Mouse (Mus musculus) liver, embryonic 11.5 days (tissue): ENCODE measurements around the gene Pik3r2. TPM values are rescaled to one million over a fixed set of nuclear protein-coding genes. Genes with fewer than 3 reads are reported as not detected.
A peak's percentile ranks its signal among the peaks of the same experiment; 100 is the strongest.

Source experiments
- ATAC-seq: fragments of 200-750 bp; cut with Nextera tagmentation; replicated peaks from 2 replicates; pipeline ENCODE4 v1.8.0; 2017; ENCODE audit warnings: moderate number of reproducible peaks, mild to moderate bottlenecking, moderate TSS enrichment, moderate library complexity; ENCODE audit not compliant: low FRiP score
- DNase-seq: peaks from one replicate; pipeline ENCODE4 v3.0.0-alpha.2; 2017; ENCODE audit warnings: low spot score
- H3K27ac ChIP-seq: fragments of 300-500 bp; sonication (generic); 2 replicates; pipeline ENCODE4 v1.5.1; 2014; ENCODE audit warnings: mild to moderate bottlenecking, low read depth, low read length, control low read depth
- H3K27me3 ChIP-seq: fragments of 300-500 bp; sonication (generic); replicated peaks from 2 replicates; pipeline ENCODE4 v1.6.1; 2014; ENCODE audit warnings: low read length, mixed read lengths; ENCODE audit not compliant: control insufficient read depth, insufficient read depth
- H3K36me3 ChIP-seq: fragments of 300-500 bp; sonication (generic); 2 replicates; pipeline ENCODE4 v1.6.1; 2014; ENCODE audit warnings: mild to moderate bottlenecking, low read length, moderate library complexity, mixed read lengths; ENCODE audit not compliant: control insufficient read depth, insufficient read depth
- H3K4me1 ChIP-seq: fragments of 300-500 bp; sonication (generic); replicated peaks from 2 replicates; pipeline ENCODE4 v1.6.1; 2014; ENCODE audit warnings: low read length, mixed read lengths; ENCODE audit not compliant: control insufficient read depth, insufficient read depth
- H3K4me2 ChIP-seq: fragments of 300-500 bp; sonication (generic); 2 replicates; pipeline ENCODE4 v1.6.1; 2014; ENCODE audit warnings: mild to moderate bottlenecking, control low read depth, moderate library complexity
- H3K4me3 ChIP-seq: fragments of 300-500 bp; sonication (generic); 2 replicates; pipeline ENCODE4 v1.5.1; 2014; ENCODE audit warnings: low read depth, low read length, control low read depth
- H3K9ac ChIP-seq: fragments of 300-500 bp; sonication (generic); 2 replicates; pipeline ENCODE4 v1.6.1; 2014; ENCODE audit warnings: low read depth, low read length, control low read depth
- H3K9me3 ChIP-seq: fragments of 300-500 bp; sonication (generic); 2 replicates; pipeline ENCODE4 v1.6.1; 2016; ENCODE audit warnings: low read length, inconsistent platforms, mixed read lengths; ENCODE audit not compliant: control insufficient read depth
- WGBS: fragments of 180-500 bp; shearing (Covaris S2); extraction: QIAGEN DNeasy Blood & Tissue Kit; methylation state at CpG from one replicate; pipeline ENCODE4 v1.1.7; 2014; 5-methylcytosine and 5-hydroxymethylcytosine counted together
- polyA plus RNA-seq: library from polyadenylated mRNA; unstranded; fragments of >200 nt; fragmentation: Nextera tagmentation; extraction: Ambion mirVana; gene quantifications from 2 replicates; pipeline ENCODE4 v1.2.1, GENCODE M21; 2014

Gene Pik3r2
- polyA plus RNA-seq, 1 experiment from 2014 or later = 41.5 TPM

DNA sequence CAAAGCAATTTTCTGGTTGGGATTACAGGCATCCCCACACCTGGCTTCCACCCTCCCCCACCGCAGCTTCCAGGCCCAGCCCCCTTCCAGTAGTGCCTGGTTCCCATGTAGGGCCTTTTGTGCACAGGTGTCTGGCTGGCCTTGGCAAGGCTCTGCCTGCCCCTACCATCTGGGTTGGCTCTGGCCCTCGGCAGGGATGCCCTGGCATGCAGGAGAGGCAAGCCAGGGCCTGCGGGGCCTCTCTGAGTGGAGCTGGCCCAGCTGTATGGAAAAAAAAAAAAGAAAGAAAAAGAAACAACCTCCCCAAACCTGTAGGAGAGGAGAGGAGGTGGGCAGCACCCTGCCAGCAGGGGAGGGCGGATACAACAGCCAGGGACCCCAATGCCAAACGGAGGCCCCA is 3.1 kb downstream of the Pik3r2 start:
- ATAC-seq = no peak
- no peaks in the 10 kb centered on the region for H3K27me3 ChIP-seq
- H3K4me3 ChIP-seq = no peak overlapping the region
- peaks cover 37% of the 10 kb centered on the region for H3K4me1 ChIP-seq
- no peak for DNase-seq
- no peak overlapping the region for H3K27ac ChIP-seq
- H3K4me2 ChIP-seq = no peak overlapping the region
- H3K9me3 ChIP-seq = no peaks in the 10 kb centered on the region
- H3K9ac ChIP-seq = no peak overlapping the region
- H3K36me3 ChIP-seq = peaks cover 33% of the 10 kb centered on the region
- 87% methylated on average over 5 of the region's 5 CpGs for whole genome bisulfite sequencing

DNA sequence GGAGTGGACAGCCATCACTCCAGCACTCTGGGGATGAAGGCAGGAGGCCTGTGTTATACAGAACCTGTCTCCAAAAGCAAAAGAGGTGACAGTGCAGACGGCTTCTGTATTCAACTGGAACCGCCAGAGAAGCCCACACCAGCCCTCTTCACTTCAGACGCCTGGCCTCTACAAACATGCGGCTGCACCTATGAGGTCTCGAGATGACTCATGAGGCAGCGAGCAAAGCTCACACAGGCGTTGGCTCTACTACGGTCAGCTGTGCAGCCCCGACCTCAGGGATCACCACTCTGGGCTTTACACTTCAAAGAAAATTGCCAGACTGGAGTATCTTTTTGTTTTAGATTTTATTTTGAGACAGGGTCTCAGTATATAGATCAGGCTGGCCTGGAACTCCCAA is 3.6 kb downstream of the Pik3r2 start:
- Histone ChIP-seq H3K4me3 (no peak overlapping the region), H3K9ac (no peak overlapping the region), H3K27me3 (no peaks in the 10 kb centered on the region), H3K9me3 (no peaks in the 10 kb centered on the region), H3K27ac (no peak overlapping the region), H3K36me3 (peaks cover 34% of the 10 kb centered on the region), H3K4me2 (no peak overlapping the region), H3K4me1 (peaks cover 34% of the 10 kb centered on the region)
- WGBS = 93% methylated on average over 9 of the region's 9 CpGs
- DNase-seq (no peak), ATAC-seq (no peak)

DNA sequence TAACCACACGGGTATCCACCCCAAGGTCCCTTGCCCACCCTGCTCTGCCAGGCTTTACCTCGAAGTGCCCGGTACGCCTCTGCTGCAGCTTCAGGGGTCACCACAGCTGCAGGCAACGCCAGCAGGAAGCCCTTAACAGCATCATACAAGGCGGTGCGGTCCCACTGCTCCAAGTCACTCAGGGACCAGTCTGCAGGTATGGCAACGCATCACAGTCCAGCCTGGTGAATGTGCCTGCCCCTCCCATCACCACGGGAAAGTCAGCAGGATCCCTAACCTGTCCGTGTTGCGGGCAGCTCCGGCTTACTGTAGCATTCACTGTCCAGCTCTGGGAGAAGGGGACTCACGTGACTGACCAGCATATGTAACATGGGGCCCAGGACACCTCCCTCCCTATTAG is 4.4 kb downstream of the Pik3r2 start:
- Histone ChIP-seq H3K4me2 (no peak overlapping the region), H3K4me1 (peaks cover 36% of the 10 kb centered on the region), H3K27me3 (no peaks in the 10 kb centered on the region), H3K36me3 (peaks cover 34% of the 10 kb centered on the region), H3K27ac (no peak overlapping the region), H3K9ac (no peak overlapping the region), H3K4me3 (no peak overlapping the region), H3K9me3 (no peaks in the 10 kb centered on the region)
- no peak for ATAC-seq
- WGBS = 89% methylated on average over 13 of the region's 13 CpGs
- DNase-seq = no peak

DNA sequence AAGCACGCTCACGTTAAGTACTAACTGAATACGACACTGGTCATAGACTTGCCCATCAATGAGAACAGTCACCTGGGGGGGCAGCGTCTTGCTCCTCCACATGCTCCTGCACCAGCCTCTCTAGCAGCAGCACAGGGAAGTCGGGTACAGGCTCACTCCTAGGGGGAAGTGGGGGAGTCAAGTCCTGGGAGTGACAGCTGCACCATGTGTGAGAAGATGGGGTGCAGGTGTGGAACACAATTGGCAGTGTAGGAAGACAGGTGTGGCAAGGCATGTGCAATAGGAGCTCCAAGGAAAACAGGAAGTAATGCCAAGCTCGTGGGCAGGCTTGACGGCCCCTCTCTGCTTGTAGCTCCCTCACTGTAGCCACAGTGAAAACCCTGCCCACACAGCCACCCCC is 5.3 kb downstream of the Pik3r2 start:
- ATAC-seq = no peak

DNA sequence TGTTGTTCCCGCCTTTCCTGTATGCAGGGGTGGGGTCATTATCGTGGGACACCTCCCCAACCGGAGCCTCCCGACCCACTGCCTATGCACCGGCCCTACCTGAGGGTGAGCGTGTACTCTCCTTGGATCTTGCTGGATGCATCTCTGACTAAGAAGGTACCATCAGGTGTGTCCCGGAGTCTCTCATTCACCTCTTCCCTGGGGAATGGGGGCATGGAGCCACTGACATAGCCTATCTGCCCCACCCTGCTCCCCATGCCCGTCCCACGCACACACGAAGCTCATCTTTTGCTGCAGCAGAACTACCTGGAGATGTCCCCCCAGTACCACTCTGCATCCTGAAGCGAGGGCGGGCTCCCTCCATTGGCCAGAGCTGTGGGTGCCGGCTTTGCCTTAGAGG is 5.8 kb downstream of the Pik3r2 start:
- Histone ChIP-seq H3K36me3 (peaks cover 34% of the 10 kb centered on the region), H3K4me3 (no peak overlapping the region), H3K4me2 (no peak overlapping the region), H3K4me1 (peaks cover 48% of the 10 kb centered on the region), H3K27ac (no peak overlapping the region), H3K9me3 (no peaks in the 10 kb centered on the region), H3K27me3 (no peaks in the 10 kb centered on the region), H3K9ac (0 out of 2 replicates have a peak overlapping the region, but pooled peaks have one; percentile 16)
- ATAC-seq = no peak
- no peak for DNase-seq
- 88% methylated on average over 13 of the region's 13 CpGs for WGBS

More for the DNA sequence above, 5.3 kb downstream of the Pik3r2 start:
- H3K4me2 ChIP-seq = no peak overlapping the region
- DNase-seq = no peak
- peaks cover 34% of the 10 kb centered on the region for H3K36me3 ChIP-seq
- no peak overlapping the region for H3K27ac ChIP-seq
- H3K9me3 ChIP-seq = no peaks in the 10 kb centered on the region
- H3K9ac ChIP-seq = 0 out of 2 replicates have a peak overlapping the region, but pooled peaks have one; percentile 16
- H3K4me1 ChIP-seq = peaks cover 44% of the 10 kb centered on the region
- no peak overlapping the region for H3K4me3 ChIP-seq
- 77% methylated on average over 7 of the region's 7 CpGs for WGBS
- no peaks in the 10 kb centered on the region for H3K27me3 ChIP-seq

DNA sequence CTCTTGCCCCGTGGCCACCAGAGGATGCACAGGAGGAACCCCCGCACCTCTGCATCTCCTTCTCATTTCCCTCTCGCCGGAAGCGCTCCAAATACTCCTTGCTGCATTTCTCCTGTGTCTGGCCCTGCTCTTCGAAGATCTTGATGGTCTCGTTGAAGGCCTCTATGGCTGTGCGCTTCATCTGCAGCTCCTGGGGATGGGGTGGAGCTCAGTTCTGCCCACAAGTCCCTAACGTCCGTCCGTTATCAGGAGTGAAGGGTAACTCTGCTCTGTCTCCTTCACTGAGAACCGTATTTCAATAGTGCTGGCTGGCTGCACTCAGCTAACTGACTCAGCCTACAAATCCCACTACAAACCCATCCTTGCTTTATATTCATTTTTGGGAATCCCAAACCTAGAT is 6.7 kb downstream of the Pik3r2 start:
- H3K9me3 ChIP-seq = no peaks in the 10 kb centered on the region
- ATAC-seq = peak; percentile 62
- H3K27me3 ChIP-seq = no peaks in the 10 kb centered on the region
- H3K4me2 ChIP-seq = peak overlapping the region; percentile 39
- H3K27ac ChIP-seq = peak overlapping the region; percentile 42
- H3K36me3 ChIP-seq = peaks cover 32% of the 10 kb centered on the region
- peaks cover 49% of the 10 kb centered on the region for H3K4me1 ChIP-seq
- H3K4me3 ChIP-seq = no peak overlapping the region
- DNase-seq = no peak
- WGBS = 46% methylated on average over 12 of the region's 12 CpGs
- peak overlapping the region; percentile 49 for H3K9ac ChIP-seq

DNA sequence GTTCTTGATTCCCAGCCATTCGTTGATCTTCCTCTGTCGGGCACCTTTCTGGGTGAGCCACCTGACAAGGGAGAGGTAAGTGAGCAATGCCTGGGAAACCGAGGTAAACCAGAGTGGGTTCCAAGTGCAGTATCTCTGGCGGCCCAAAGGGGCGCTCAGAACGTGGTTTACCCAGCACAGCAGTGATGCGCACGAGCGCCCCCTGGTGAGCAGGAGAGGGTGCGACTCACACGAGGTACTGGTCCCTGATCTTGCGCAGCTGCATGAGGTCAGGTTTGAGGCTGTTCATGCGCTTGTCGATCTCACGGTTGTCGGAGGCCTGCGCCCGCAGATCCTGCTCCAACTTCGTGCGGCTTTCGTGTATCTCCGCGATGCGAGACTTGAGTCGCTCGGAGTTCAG is 7.2 kb downstream of the Pik3r2 start:
- H3K27ac ChIP-seq = peak overlapping the region; percentile 42

DNA sequence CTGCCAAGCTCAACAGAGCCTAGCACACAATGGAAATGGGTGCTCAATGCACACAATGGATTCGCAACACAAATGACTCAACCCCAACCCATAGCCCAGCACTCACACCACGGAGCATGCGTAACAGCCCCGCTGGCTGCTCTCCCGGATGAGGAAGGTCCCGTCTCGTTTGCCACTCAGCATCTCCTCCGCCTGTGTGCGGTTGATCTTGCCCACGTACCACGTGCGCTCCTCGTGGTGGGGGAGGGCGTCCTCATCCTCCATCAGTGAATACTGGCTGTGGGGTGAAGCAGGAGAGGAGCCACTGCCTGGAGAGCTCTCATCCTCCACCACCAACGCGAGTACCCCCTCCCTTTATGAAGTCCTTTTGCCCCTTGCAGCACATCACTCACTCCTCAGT is 7.6 kb downstream of the Pik3r2 start:
- peak overlapping the region; percentile 20; the same call in 1 of the 2 replicates for H3K4me3 ChIP-seq
- H3K4me1 ChIP-seq = peaks cover 53% of the 10 kb centered on the region
- no peaks in the 10 kb centered on the region for H3K9me3 ChIP-seq
- no peak for ATAC-seq
- H3K36me3 ChIP-seq = peaks cover 27% of the 10 kb centered on the region
- H3K9ac ChIP-seq = no peak overlapping the region
- H3K27ac ChIP-seq = peak overlapping the region; percentile 42
- H3K27me3 ChIP-seq = no peaks in the 10 kb centered on the region
- 84% methylated on average over 16 of the region's 16 CpGs for WGBS
- peak overlapping the region; percentile 5; the same call in 1 of the 2 replicates for H3K4me2 ChIP-seq
- DNase-seq = no peak

More for the DNA sequence above, 7.2 kb downstream of the Pik3r2 start:
- WGBS = 5% methylated on average over 26 of the region's 26 CpGs
- H3K36me3 ChIP-seq = peaks cover 29% of the 10 kb centered on the region
- 0 out of 2 replicates have a peak overlapping the region, but pooled peaks have one; percentile 6 for H3K4me3 ChIP-seq
- no peaks in the 10 kb centered on the region for H3K27me3 ChIP-seq
- H3K9ac ChIP-seq = peak overlapping the region; percentile 49
- no peaks in the 10 kb centered on the region for H3K9me3 ChIP-seq
- ATAC-seq = peak; percentile 79
- H3K4me2 ChIP-seq = peak overlapping the region; percentile 39
- H3K4me1 ChIP-seq = peaks cover 52% of the 10 kb centered on the region
- DNase-seq = peak; percentile 91

DNA sequence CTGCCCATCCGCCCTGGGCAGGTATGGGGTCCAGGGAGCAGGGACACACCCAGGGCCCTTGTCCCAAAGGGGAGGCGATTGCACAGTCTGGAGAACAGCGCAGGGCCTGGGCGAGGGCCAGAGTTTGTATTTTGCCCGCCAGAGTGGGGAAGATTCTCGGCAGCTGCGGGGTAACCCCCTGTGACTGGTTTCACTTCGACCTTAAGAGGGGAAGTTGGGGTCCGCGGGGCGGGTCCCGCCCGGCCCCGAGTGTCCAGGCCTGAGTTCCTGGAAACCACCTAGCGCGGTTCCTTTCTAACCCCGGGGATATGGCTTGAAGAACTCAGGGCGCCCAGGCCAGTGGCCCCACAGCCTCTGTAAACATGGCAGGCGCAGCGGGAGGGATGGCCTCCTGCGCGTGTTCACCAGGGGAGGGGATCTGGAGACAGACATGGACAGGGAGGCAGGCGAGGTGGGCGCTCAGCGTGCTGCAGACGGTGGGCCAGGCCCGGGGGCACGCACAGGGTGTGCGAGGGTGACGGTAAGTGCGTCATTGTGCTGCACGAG is 8.2 kb downstream of the Pik3r2 start:
- no peak overlapping the region for H3K4me3 ChIP-seq
- H3K27me3 ChIP-seq = no peaks in the 10 kb centered on the region
- H3K9me3 ChIP-seq = no peaks in the 10 kb centered on the region
- DNase-seq (no peak), ATAC-seq (no peak)
- H3K9ac ChIP-seq = no peak overlapping the region
- H3K36me3 ChIP-seq = peaks cover 20% of the 10 kb centered on the region
- H3K4me1 ChIP-seq = peaks cover 58% of the 10 kb centered on the region
- H3K27ac ChIP-seq = no peak overlapping the region
- WGBS = 91% methylated on average over 32 of the region's 32 CpGs
- H3K4me2 ChIP-seq = peak overlapping the region; percentile 9; the same call in 1 of the 2 replicates
